Mouse (Mus musculus): ENCODE results near the gene Gtf2f1. TPM values are rescaled to one million over a fixed set of nuclear protein-coding genes. Genes with fewer than 3 reads are reported as not detected.
A peak's percentile ranks its signal among the peaks of the same experiment; 100 is the strongest.

The Gtf2f1 gene
- polyA plus RNA-seq, 1 experiment from 2014 or later = 67.5 TPM

- H3K36me3 ChIP-seq = peaks cover 46% of the 10 kb centered on the region
Measured at GRCm38 (mm10) chr17:56999968-57000609, 11.0 kb downstream of the Gtf2f1 start, which contains the start of gene Pspn. TSS of gene Pspn (minus strand) at chr17:57000018.

GRCm38 (mm10) chr17:56999414-56999813 lies 11.7 kb downstream of the Gtf2f1 start:
- Histone ChIP-seq H3K9ac (no peak overlapping the region), H3K4me2 (no peak overlapping the region), H3K4me1 (replicated peaks) (peaks cover 16% of the 10 kb centered on the region), H3K27ac (replicated peaks) (no peak overlapping the region), H3K36me3 (peaks cover 44% of the 10 kb centered on the region), H3K4me3 (no peak overlapping the region), H3K27me3 (no peaks in the 10 kb centered on the region), H3K9me3 (no peaks in the 10 kb centered on the region)
- 95% methylated on average over 9 of the region's 9 CpGs for WGBS
- no peak for ATAC-seq (ENCODE audit: low FRiP score, low read depth)

More at GRCm38 (mm10) chr17:56999968-57000609, 11.0 kb downstream of the Gtf2f1 start, which contains the start of gene Pspn:
- 83% methylated on average over 9 of the region's 9 CpGs for WGBS
- Histone ChIP-seq H3K4me2 (no peak within 1 kb of the TSS), H3K9me3 (no peaks in the 10 kb centered on the region), H3K27ac (replicated peaks) (no peak within 1 kb of the TSS), H3K27me3 (no peaks in the 10 kb centered on the region), H3K4me3 (no peak within 1 kb of the TSS), H3K9ac (no peak within 1 kb of the TSS), H3K4me1 (replicated peaks) (peaks cover 16% of the 10 kb centered on the region)
- no peak for ATAC-seq (ENCODE audit: low FRiP score, low read depth)

GRCm38 (mm10) chr17:56997029-56997667 lies 13.9 kb downstream of the Gtf2f1 start, which contains the start of gene Alkbh7:
TSS of gene Alkbh7 (plus strand) at chr17:56997339.
- Histone ChIP-seq H3K9ac (peak within 1 kb of the TSS; percentile 67), H3K9me3 (no peaks in the 10 kb centered on the region), H3K36me3 (peaks cover 45% of the 10 kb centered on the region)

GRCm38 (mm10) chr17:56996506-56996905 lies 14.6 kb downstream of the Gtf2f1 start:
- Histone ChIP-seq H3K9me3 (no peaks in the 10 kb centered on the region), H3K27me3 (no peaks in the 10 kb centered on the region), H3K4me3 (peak overlapping the region; percentile 90; the same call in 1 of the 2 replicates), H3K36me3 (peaks cover 45% of the 10 kb centered on the region), H3K9ac (no peak overlapping the region), H3K27ac (replicated peaks) (peak overlapping the region; percentile 85; the same call in 1 of the 2 replicates), H3K4me2 (peak overlapping the region; percentile 78; the same call in 1 of the 2 replicates), H3K4me1 (replicated peaks) (peaks cover 26% of the 10 kb centered on the region)
- ATAC-seq (ENCODE audit: low FRiP score, low read depth) = no peak
- 77% methylated on average over 2 of the region's 2 CpGs for WGBS

More at GRCm38 (mm10) chr17:56997029-56997667, 13.9 kb downstream of the Gtf2f1 start, which contains the start of gene Alkbh7:
- peak within 1 kb of the TSS; percentile 85 for H3K27ac ChIP-seq (replicated peaks)
- peak within 1 kb of the TSS; percentile 90 for H3K4me3 ChIP-seq
- no peaks in the 10 kb centered on the region for H3K27me3 ChIP-seq
- WGBS = under 1% methylated on average over 38 of the region's 38 CpGs
- peaks cover 21% of the 10 kb centered on the region for H3K4me1 ChIP-seq (replicated peaks)
- peak within 1 kb of the TSS; percentile 78 for H3K4me2 ChIP-seq
- peak; percentile 97 for ATAC-seq (ENCODE audit: low FRiP score, low read depth)

- H3K9me3 ChIP-seq = no peaks in the 10 kb centered on the region
- H3K4me2 ChIP-seq = no peak overlapping the region
- H3K4me3 ChIP-seq = no peak overlapping the region
- WGBS = 93% methylated on average over 8 of the region's 8 CpGs
- no peaks in the 10 kb centered on the region for H3K27me3 ChIP-seq
- H3K27ac ChIP-seq (replicated peaks) = no peak overlapping the region
- H3K4me1 ChIP-seq (replicated peaks) = peaks cover 34% of the 10 kb centered on the region
- ATAC-seq (ENCODE audit: low FRiP score, low read depth) = no peak
- peaks cover 45% of the 10 kb centered on the region for H3K36me3 ChIP-seq
- H3K9ac ChIP-seq = no peak overlapping the region
Measured at GRCm38 (mm10) chr17:56995046-56995445, 16.0 kb downstream of the Gtf2f1 start.

- Histone ChIP-seq H3K9me3 (no peaks in the 10 kb centered on the region), H3K36me3 (peaks cover 35% of the 10 kb centered on the region), H3K27ac (replicated peaks) (no peak overlapping the region), H3K9ac (peak overlapping the region; percentile 71), H3K4me2 (peak overlapping the region; percentile 86), H3K4me1 (replicated peaks) (peaks cover 22% of the 10 kb centered on the region), H3K4me3 (peak overlapping the region; percentile 61), H3K27me3 (no peaks in the 10 kb centered on the region)
- WGBS = 73% methylated on average over 2 of the region's 2 CpGs
- ATAC-seq (ENCODE audit: low FRiP score, low read depth) = no peak
Measured at GRCm38 (mm10) chr17:56990966-56991365, 20.1 kb downstream of the Gtf2f1 start.

- no peaks in the 10 kb centered on the region for H3K27me3 ChIP-seq
- H3K9ac ChIP-seq = peak within 1 kb of the TSS; percentile 71
- H3K27ac ChIP-seq (replicated peaks) = peak within 1 kb of the TSS; percentile 92
- H3K36me3 ChIP-seq = peaks cover 28% of the 10 kb centered on the region
- under 1% methylated on average over 52 of the region's 52 CpGs for WGBS
- peaks cover 22% of the 10 kb centered on the region for H3K4me1 ChIP-seq (replicated peaks)
- no peaks in the 10 kb centered on the region for H3K9me3 ChIP-seq
- peak within 1 kb of the TSS; percentile 61 for H3K4me3 ChIP-seq
- ATAC-seq (ENCODE audit: low FRiP score, low read depth) = peak; percentile 96
- peak within 1 kb of the TSS; percentile 86 for H3K4me2 ChIP-seq
Measured at GRCm38 (mm10) chr17:56990115-56990746, 20.9 kb downstream of the Gtf2f1 start, which contains the start of gene Clpp. TSS of gene Clpp (plus strand) at chr17:56990305.

- peaks cover 22% of the 10 kb centered on the region for H3K36me3 ChIP-seq
- H3K27ac ChIP-seq (replicated peaks) = peak overlapping the region; percentile 92
- peaks cover 22% of the 10 kb centered on the region for H3K4me1 ChIP-seq (replicated peaks)
- H3K27me3 ChIP-seq = no peaks in the 10 kb centered on the region
- WGBS = 3% methylated on average over 25 of the region's 25 CpGs
- H3K9ac ChIP-seq = peak overlapping the region; percentile 71
- peak overlapping the region; percentile 61 for H3K4me3 ChIP-seq
- no peaks in the 10 kb centered on the region for H3K9me3 ChIP-seq
- peak overlapping the region; percentile 86 for H3K4me2 ChIP-seq
- ATAC-seq (ENCODE audit: low FRiP score, low read depth) = peak; percentile 93
Measured at GRCm38 (mm10) chr17:56989467-56990114, 21.5 kb downstream of the Gtf2f1 start.

- Histone ChIP-seq H3K4me2 (peak overlapping the region; percentile 86), H3K9me3 (no peaks in the 10 kb centered on the region), H3K27ac (replicated peaks) (peak overlapping the region; percentile 92), H3K36me3 (peaks cover 17% of the 10 kb centered on the region), H3K4me3 (peak overlapping the region; percentile 61), H3K9ac (peak overlapping the region; percentile 71; the same call in 1 of the 2 replicates), H3K27me3 (no peaks in the 10 kb centered on the region), H3K4me1 (replicated peaks) (peaks cover 22% of the 10 kb centered on the region)
- no peak for ATAC-seq (ENCODE audit: low FRiP score, low read depth)
- 73% methylated on average over 7 of the region's 7 CpGs for WGBS
Measured at GRCm38 (mm10) chr17:56988921-56989430, 22.1 kb downstream of the Gtf2f1 start.

GRCm38 (mm10) chr17:56988441-56988840 lies 22.6 kb downstream of the Gtf2f1 start:
- Histone ChIP-seq H3K9me3 (no peaks in the 10 kb centered on the region), H3K4me1 (replicated peaks) (peaks cover 22% of the 10 kb centered on the region), H3K36me3 (peaks cover 11% of the 10 kb centered on the region), H3K4me3 (no peak overlapping the region), H3K9ac (no peak overlapping the region), H3K27ac (replicated peaks) (no peak overlapping the region), H3K4me2 (no peak overlapping the region), H3K27me3 (no peaks in the 10 kb centered on the region)
- 89% methylated on average over 7 of the region's 7 CpGs for WGBS
- ATAC-seq (ENCODE audit: low FRiP score, low read depth) = no peak

- Histone ChIP-seq H3K9ac (no peak overlapping the region), H3K4me1 (replicated peaks) (peaks cover 9% of the 10 kb centered on the region), H3K9me3 (no peaks in the 10 kb centered on the region), H3K36me3 (no peaks in the 10 kb centered on the region), H3K4me3 (no peak overlapping the region), H3K27ac (replicated peaks) (no peak overlapping the region), H3K4me2 (no peak overlapping the region), H3K27me3 (no peaks in the 10 kb centered on the region)
- no peak for ATAC-seq (ENCODE audit: low FRiP score, low read depth)
- WGBS = 92% methylated on average over 3 of the region's 3 CpGs
Measured at GRCm38 (mm10) chr17:56986105-56986805, 24.8 kb downstream of the Gtf2f1 start.

Data from hindbrain, embryonic 15.5 days (tissue).